ENCODE assay signal across 29 mouse cellular contexts in genomic region chr7:69670211-69670610, GRCm38 (mm10).
DNase-seq lines count a peak whose midpoint lies in the region; ATAC-seq and TF ChIP-seq lines count a peak whose summit lies in the region.
"Had no signal": no experiment of that assay in that cellular context is flagged by ENCODE, and none has a peak within 500 bp of the region (broad histone marks: within the 10 kb centered on the region; RNA-seq: fewer than 3 reads in every experiment).

No protein-coding gene starts in this region.

- no peak overlapping the region for H3K4me3 ChIP-seq in ES-E14 (ENCODE audit: insufficient read depth in 1 of 2, low read depth in 1 of 2, low read length in 2 of 2, poor library complexity in 1 of 2, severe bottlenecking in 1 of 2)
- no peak overlapping the region for H3K4me3 ChIP-seq in neural tube, embryonic 15.5 days (replicated peaks)
- H3K4me3 ChIP-seq: embryonic facial prominence, embryonic 12.5 days; embryonic facial prominence, embryonic 15.5 days; erythroblast, embryonic 14.5 days; forebrain, embryonic 10.5 days; forebrain, embryonic 13.5 days; heart, adult 2 months; heart, embryonic 10.5 days; heart, embryonic 13.5 days; hindbrain, embryonic 12.5 days; hindbrain, embryonic 15.5 days; intestine, embryonic 15.5 days had no signal

- no peak for ATAC-seq in neural tube, embryonic 15.5 days (ENCODE audit: low FRiP score)
- ATAC-seq: forebrain, embryonic 13.5 days; forebrain, embryonic 16.5 days; intestine, embryonic 15.5 days had no signal

- H3K27ac ChIP-seq in ES-E14 (ENCODE audit: insufficient read depth, low read depth, low read length, poor library complexity, severe bottlenecking), result no peak overlapping the region
- no peak overlapping the region for H3K27ac ChIP-seq in neural tube, embryonic 15.5 days (replicated peaks)
- H3K27ac ChIP-seq: embryonic facial prominence, embryonic 12.5 days; embryonic facial prominence, embryonic 15.5 days; forebrain, embryonic 10.5 days; forebrain, embryonic 13.5 days; heart, adult 2 months; heart, embryonic 10.5 days; heart, embryonic 13.5 days; hindbrain, embryonic 12.5 days; hindbrain, embryonic 15.5 days; intestine, embryonic 15.5 days had no signal

- H3K4me2 ChIP-seq in neural tube, embryonic 15.5 days, result no peak overlapping the region
- H3K4me2 ChIP-seq: embryonic facial prominence, embryonic 12.5 days; embryonic facial prominence, embryonic 15.5 days; forebrain, embryonic 13.5 days; heart, embryonic 13.5 days; hindbrain, embryonic 12.5 days; hindbrain, embryonic 15.5 days; intestine, embryonic 15.5 days had no signal

- H3K27me3 ChIP-seq in neural tube, embryonic 15.5 days (replicated peaks), result no peaks in the 10 kb centered on the region
- H3K27me3 ChIP-seq: embryonic facial prominence, embryonic 12.5 days; embryonic facial prominence, embryonic 15.5 days; forebrain, embryonic 13.5 days; heart, embryonic 13.5 days; hindbrain, embryonic 12.5 days; hindbrain, embryonic 15.5 days; intestine, embryonic 15.5 days had no signal

- DNase-seq in 3T3-L1 (ENCODE audit: low read depth, low spot score), result peak; percentile 40
- no peak for DNase-seq in ES-E14 (ENCODE audit: low read depth, low spot score)
- peak; percentile 17 for DNase-seq in adipocyte (ENCODE audit: low spot score)
- peak; percentile 34 for DNase-seq in fibroblast of lung, adult 2 months (ENCODE audit: low read depth)
- DNase-seq in kidney, postnatal 14 days, result no peak
- DNase-seq: adrenal gland, adult 2 months; adrenal gland, postnatal 14 days; cerebellum, adult 18-20 months; cerebellum, adult 9-11 months; cerebellum, postnatal 25 days; gastrocnemius, postnatal 10 days; gastrocnemius, postnatal 36 days; heart, adult 2 months; heart, postnatal 14 days; heart, postnatal 4 days; kidney, adult 11 months had no signal

- no peaks in the 10 kb centered on the region for H3K4me1 ChIP-seq in ES-E14 (ENCODE audit: control insufficient read depth in 2 of 2, insufficient read depth in 2 of 2, low read length in 2 of 2, poor library complexity in 1 of 2)
- no peaks in the 10 kb centered on the region for H3K4me1 ChIP-seq in neural tube, embryonic 15.5 days
- H3K4me1 ChIP-seq: embryonic facial prominence, embryonic 12.5 days; embryonic facial prominence, embryonic 15.5 days; forebrain, embryonic 10.5 days; forebrain, embryonic 13.5 days; heart, embryonic 10.5 days; heart, embryonic 13.5 days; hindbrain, embryonic 12.5 days; hindbrain, embryonic 15.5 days; intestine, embryonic 15.5 days had no signal

- H3K36me3 ChIP-seq in ES-E14 (ENCODE audit: control insufficient read depth, insufficient read depth, low read length, poor library complexity, severe bottlenecking), result no peaks in the 10 kb centered on the region
- no peaks in the 10 kb centered on the region for H3K36me3 ChIP-seq in neural tube, embryonic 15.5 days
- H3K36me3 ChIP-seq: embryonic facial prominence, embryonic 12.5 days; embryonic facial prominence, embryonic 15.5 days; forebrain, embryonic 10.5 days; G1E; heart, embryonic 10.5 days; heart, embryonic 13.5 days; hindbrain, embryonic 12.5 days; hindbrain, embryonic 15.5 days; intestine, embryonic 15.5 days had no signal

- in situ Hi-C loops in ES-E14 (cut with MboI; ENCODE audit: low sequenced_read_pairs in 2 of 2, unreplicated experiment in 2 of 2), result no loop called here

- no peaks in the 10 kb centered on the region for H3K9me3 ChIP-seq in ES-E14 (ENCODE audit: control insufficient read depth, insufficient read depth, low read depth, low read length)
- no peaks in the 10 kb centered on the region for H3K9me3 ChIP-seq in neural tube, embryonic 15.5 days (replicated peaks)
- H3K9me3 ChIP-seq: embryonic facial prominence, embryonic 12.5 days; embryonic facial prominence, embryonic 15.5 days; forebrain, embryonic 10.5 days; forebrain, embryonic 13.5 days; heart, embryonic 10.5 days; heart, embryonic 13.5 days; hindbrain, embryonic 12.5 days; hindbrain, embryonic 15.5 days; intestine, embryonic 15.5 days had no signal

- H3K9ac ChIP-seq in ES-E14 (ENCODE audit: insufficient read depth, low read depth, low read length, poor library complexity, severe bottlenecking), result no peak overlapping the region
- no peak overlapping the region for H3K9ac ChIP-seq in neural tube, embryonic 15.5 days (replicated peaks)
- H3K9ac ChIP-seq: embryonic facial prominence, embryonic 12.5 days; embryonic facial prominence, embryonic 15.5 days; forebrain, embryonic 13.5 days; heart, embryonic 13.5 days; hindbrain, embryonic 12.5 days; hindbrain, embryonic 15.5 days; intestine, embryonic 15.5 days had no signal

- 85% methylated on average over 1 of the region's 1 CpGs for WGBS in neural tube, embryonic 15.5 days

TF ChIP-seq in ES-E14, 5 proteins besides CTCF, POLR2A, EP300 and RAD21:
- peak; percentile 44; the same call in 1 of the 2 replicates for TF ChIP-seq MAFK (IDR thresholded peaks at IDR 0.05; ENCODE audit: insufficient read depth, low read depth, low read length)
- no peak for TF ChIP-seq ZNF384 (IDR thresholded peaks at IDR 0.05; ENCODE audit: low read depth, low read length)

Comparison
In these comparisons a context has a peak if more than half of its experiments do, and no peak if none do; other contexts are left out.
1. DNase-seq: peak in 3T3-L1 (single experiment), adipocyte (single experiment) and fibroblast of lung, adult 2 months (single experiment); none in ES-E14 (single experiment) and kidney, postnatal 14 days (single experiment).